Mouse (Mus musculus) cerebellum, adult 9-11 months (tissue): Measurements from ENCODE around the gene Fbln5.

Experiments used
- DNase-seq: peaks from one replicate; pipeline ENCODE4 v3.0.0; 2022

Gene Fbln5

GRCm38 (mm10) chr12:101818608-101819370 lies at the start of gene Fbln5:
Fbln5 (minus strand) TSS chr12:101819055.
- no peak for DNase-seq

- DNase-seq: no peak
Observed at GRCm38 (mm10) chr12:101862286-101862964, 43.6 kb upstream of the Fbln5 start.

GRCm38 (mm10) chr12:101860256-101860655 lies 41.4 kb upstream of the Fbln5 start:
- DNase-seq: no peak

DNA sequence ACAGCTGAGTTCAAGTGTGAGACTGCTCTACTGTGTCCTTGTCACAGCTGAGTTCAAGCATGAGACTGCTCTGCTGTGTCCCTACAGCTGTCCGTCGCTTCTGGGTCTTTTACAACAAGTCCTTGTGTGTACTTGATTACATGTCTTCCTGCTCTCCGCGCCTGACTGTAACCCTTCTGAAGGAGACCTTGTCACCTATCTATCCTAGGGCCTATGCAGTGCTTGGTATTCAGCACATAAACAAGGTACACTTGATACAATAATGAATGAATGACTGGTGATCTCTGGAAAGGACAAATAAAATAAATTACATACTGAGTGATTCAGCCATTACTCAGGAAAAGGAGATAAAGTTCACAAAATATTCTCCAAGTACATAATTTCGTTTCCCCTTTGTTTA lies 39.2 kb upstream of the Fbln5 start:
- no peak for DNase-seq

DNA sequence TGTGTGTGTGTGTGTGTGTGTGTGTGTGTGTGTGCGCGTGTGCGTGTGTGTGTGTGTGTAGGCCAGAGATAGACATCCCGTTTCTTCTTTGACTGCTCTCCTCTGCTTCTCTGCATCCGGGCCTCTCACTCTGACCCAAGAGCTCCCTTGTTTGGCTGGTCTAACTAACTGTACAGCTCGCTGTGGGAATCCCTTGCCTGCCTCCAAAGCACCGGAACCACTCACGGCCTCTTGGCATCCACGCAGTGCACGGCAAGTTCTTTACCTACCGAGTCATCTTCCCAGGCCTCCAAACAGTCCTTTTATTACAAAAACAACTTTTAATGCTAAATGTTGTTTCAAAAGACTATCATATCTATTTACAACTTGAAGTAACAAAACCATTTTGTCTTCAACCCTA lies 35.5 kb upstream of the Fbln5 start:
- DNase-seq: no peak

GRCm38 (mm10) chr12:101851846-101852564 lies 33.1 kb upstream of the Fbln5 start:
- no peak for DNase-seq

- DNase-seq: no peak
Observed at GRCm38 (mm10) chr12:101851314-101851713, 32.5 kb upstream of the Fbln5 start.

- no peak for DNase-seq
Observed at GRCm38 (mm10) chr12:101836546-101837274, 17.9 kb upstream of the Fbln5 start.

DNA sequence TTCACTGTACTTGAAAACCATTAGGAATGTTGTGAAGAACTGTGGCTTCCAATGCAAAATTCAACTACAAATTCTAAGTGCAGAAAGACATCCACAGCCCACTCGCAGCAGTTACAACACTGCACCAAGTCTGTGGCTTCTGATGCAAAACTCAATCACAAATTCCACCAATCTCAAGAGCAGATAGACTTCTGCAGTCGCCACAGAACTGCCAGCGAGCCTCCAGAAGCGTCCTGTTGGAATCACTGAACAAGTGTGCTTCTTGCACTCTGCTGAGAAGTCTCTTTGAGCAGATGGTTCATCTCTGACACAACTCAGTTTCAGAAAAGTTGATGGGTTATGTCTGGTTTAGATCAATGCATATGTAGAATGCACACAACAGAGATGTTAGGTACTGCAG lies 15.9 kb upstream of the Fbln5 start:
- no peak for DNase-seq

DNA sequence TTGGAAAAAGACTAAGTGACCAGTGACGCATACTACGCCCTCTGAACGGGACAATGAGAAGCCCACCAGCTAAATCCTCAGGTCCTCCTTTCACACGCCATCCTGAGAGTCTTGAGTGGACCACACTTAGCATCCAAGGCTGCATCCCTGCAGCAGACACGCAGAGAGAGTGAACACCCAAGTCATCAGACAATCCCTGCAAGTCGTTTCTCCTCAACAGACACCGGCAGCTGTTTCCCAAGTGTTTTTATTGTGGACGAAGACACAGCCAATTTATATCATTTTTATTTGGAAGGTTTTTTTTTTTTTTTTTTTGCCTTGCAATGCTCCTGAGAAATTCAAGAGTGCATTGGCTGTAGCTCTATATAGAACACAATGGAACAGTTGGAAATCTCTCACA lies 14.9 kb upstream of the Fbln5 start:
- no peak for DNase-seq

- no peak for DNase-seq
Observed at GRCm38 (mm10) chr12:101833115-101833506, 14.3 kb upstream of the Fbln5 start.

- DNase-seq: no peak
Observed at GRCm38 (mm10) chr12:101832179-101833114, 13.6 kb upstream of the Fbln5 start.

DNA sequence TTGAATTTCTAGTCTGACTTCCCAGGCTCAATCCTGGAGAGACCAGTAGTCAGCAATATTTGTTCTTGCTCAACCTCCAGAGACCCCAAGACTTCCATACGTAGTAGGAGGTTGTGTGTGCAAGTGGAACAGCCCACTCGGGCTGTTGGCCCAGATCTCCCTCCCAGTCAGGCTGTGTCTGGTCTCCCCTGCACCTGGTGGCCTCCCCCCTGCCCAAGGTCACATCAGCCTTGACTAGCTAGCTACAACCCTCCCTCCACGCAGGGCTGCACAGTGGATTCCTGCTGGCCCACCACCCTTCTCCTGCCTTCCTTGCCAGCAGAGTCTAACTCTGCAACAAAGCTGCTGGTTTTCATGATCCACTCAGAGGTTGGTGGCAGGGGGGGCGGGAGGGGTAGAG lies 12.4 kb upstream of the Fbln5 start:
- no peak for DNase-seq

- no peak for DNase-seq
Observed at GRCm38 (mm10) chr12:101823161-101823560, 4.3 kb upstream of the Fbln5 start.

DNA sequence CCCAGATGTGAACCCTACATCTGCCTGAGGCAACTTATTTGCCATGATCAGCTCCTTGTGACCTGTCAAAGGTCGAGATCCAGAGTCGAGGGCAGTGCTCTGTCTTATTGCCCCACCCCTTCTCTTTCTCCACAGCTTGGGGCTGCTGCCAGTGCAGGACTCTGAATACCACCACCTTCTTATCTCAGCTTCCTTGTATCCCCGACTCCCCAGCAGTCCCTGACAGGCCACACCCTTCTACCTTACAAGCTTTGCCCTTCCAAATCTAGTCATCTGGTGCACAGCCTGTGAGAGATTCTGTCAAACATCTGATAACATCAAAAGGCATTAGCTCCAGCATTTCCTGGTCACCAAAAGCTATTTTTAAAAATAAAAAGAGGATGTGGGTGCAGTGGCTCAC lies 2.7 kb upstream of the Fbln5 start:
- no peak for DNase-seq

DNA sequence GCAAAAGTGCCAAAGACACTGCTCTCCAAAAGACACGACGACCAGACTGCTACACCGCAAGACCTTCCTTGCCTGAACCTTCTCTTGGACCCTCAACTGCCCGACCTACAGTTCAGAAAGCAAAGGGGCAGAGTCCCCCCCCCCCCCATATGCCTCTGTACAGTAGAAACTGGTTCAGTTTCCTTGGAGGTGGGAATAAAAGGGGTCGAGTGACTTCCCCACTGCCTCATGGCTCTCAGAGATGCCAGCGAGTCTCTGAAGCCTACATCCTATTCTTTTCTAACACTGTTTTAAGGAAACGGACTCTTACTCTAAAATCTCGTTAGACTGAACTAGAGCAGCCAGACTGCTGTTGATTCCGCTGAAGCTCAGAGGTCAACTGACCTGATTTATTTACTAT lies 715 bp upstream of the Fbln5 start:
- no peak for DNase-seq

DNA sequence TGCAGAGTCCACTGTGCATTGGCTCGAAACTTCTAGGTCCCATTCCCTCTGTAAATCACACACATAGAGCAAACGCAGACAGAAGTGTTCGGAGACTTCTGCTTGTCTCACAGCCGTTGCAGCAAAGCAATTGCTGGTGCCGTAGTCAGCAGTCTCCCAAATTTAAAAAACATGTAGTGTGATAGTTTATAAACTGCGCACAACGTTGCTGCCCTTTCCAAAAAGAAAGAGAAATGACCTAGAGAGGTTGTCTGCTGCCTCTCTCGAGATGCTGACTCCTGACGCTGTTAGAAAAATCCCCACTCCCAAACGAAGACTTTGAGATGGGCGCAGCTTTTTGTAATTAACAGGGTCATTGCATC lies 628 bp downstream of the Fbln5 start:
- DNase-seq: no peak

DNA sequence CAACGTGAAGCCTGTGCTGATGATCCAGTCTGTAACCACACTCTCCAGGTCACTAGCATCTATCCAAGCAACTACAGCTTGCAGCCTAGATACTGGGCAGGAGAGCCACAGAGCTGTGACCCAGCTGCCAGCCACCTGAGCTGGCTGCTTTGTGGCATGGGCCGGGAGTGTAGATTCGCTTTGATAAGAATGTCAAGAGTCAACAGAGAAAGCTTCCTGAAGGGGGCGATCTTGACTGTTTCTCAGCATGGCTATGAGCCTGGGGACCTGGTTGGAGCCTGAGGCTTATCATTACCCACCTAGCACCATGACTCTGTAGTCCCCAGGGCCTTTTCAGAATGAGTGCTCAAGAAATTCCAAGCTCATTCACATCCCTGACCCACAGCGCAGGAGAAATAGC lies 2.0 kb downstream of the Fbln5 start:
- DNase-seq: no peak

DNA sequence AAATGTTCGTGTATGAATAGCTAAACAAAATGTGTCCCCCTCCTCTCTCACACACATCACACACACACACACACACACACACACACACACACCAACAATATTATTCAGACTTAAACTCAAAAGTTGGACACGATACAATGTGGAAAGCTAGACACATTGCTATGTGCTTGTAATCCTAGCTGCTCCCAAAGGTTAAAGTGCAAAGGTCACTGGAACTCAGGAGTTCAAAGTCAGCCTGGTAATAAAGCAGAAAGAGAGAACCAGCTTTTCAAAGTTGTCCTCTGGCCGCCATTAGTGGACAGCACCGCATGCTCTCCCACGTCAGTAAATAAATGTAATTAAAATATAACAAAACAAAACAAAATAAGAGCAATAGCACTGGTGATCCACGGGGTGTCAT lies 3.1 kb downstream of the Fbln5 start:
- no peak for DNase-seq

GRCm38 (mm10) chr12:101814423-101814822 lies 4.4 kb downstream of the Fbln5 start:
- peak; percentile 73 for DNase-seq

GRCm38 (mm10) chr12:101811181-101811580 lies 7.7 kb downstream of the Fbln5 start:
- no peak for DNase-seq

DNA sequence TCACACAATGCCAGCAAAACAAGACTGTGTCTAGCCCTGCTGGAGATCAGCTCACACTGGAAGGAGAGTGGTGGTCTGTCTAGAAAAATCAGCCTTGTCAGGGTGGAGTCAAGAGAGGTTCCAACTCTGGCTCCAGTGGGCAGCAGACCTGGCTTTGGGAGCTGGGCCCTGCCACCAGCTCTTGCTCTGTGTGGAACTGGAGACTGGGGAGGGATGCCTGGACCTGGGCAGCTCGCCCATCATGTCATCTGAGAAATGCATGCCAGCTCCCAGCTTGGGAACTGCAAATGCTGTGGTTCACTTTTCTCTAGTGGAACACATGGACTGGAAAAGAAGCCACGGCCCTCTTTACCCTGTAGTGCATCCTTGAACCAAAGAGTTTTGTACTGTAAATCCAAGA lies 8.3 kb downstream of the Fbln5 start:
- DNase-seq: peak; percentile 75
